Mouse (Mus musculus) myocyte (in vitro differentiated cells): ENCODE data around the gene Mrpl34.

ENCODE experiments used
- CEBPB ChIP-seq: IDR thresholded peaks from 2 replicates; pipeline ENCODE4 v1.6.1; 2011; ENCODE audit warnings: mild to moderate bottlenecking, moderate library complexity; ENCODE audit not compliant: poor library complexity, insufficient read depth, severe bottlenecking
- E2F4 ChIP-seq: IDR thresholded peaks from one replicate; pipeline ENCODE4 v1.6.1; 2011; ENCODE audit warnings: mild to moderate bottlenecking, control low read depth, moderate library complexity; ENCODE audit not compliant: insufficient read depth
- MYOG ChIP-seq, 3 experiments: IDR thresholded peaks; one replicate each; pipeline ENCODE4 v1.6.1; 2011; ENCODE audit warnings: control low read depth in 2 of 3, low read depth in 2 of 3, mild to moderate bottlenecking in 2 of 3; ENCODE audit not compliant: insufficient read length in 2 of 3, control insufficient read depth in 1 of 3, insufficient read depth in 1 of 3
- POLR2A ChIP-seq: IDR thresholded peaks from one replicate; pipeline ENCODE4 v1.6.1; 2011; ENCODE audit warnings: low read depth, mild to moderate bottlenecking, control low read depth, moderate library complexity; ENCODE audit not compliant: insufficient read length
- SRF ChIP-seq: IDR thresholded peaks from one replicate; pipeline ENCODE4 v1.6.1; 2011; ENCODE audit warnings: low read depth; ENCODE audit not compliant: control insufficient read depth, insufficient read length
- USF1 ChIP-seq: IDR thresholded peaks from one replicate; pipeline ENCODE4 v1.6.1; 2011; ENCODE audit warnings: low read depth, mild to moderate bottlenecking, control low read depth, moderate library complexity

- TF ChIP-seq CEBPB (no peak), SRF (no peak), MYOG (IDR thresholded peaks at IDR 0.05; ENCODE audit: control insufficient read depth in 1 of 3, insufficient read depth in 1 of 3, insufficient read length in 2 of 3, low read depth in 2 of 3) (no peak), USF1 (no peak), E2F4 (no peak), POLR2A (no peak)
These were observed 3.5 kb upstream of the Mrpl34 start for GRCm38 (mm10) chr8:71461152-71461840.
